Mouse (Mus musculus): ENCODE measurements around the gene Agap3.

The Agap3 gene

DNA sequence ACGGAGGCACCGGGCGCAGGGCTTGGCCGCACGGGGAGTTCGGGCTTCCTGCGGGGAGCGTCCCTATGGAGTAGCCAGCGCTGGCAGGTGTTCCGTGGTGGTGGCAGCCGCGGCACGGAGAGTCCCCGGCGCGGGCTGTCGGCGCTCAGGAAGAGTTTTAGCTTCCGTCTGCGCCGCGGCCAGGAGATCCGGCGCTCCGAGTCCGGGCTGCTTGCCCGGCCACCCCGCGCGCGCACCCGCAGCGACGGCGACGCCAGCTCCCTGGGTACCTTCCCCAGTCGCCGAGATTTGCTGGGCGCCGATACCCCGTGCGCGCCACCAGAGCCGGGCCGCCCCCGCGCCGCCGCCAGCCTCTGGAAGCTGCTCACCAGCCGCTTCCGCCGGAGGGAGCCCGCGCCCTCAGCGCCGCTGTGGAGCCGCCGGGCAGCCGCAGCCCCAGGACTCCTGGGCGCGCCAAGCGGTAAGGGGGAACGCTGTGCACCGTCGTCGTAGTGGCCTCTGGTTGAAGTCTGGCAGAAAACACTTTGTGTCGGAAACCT lies 22.8 kb downstream of the Agap3 start:
- DNase-seq (ENCODE audit: low spot score), result no peak

DNA sequence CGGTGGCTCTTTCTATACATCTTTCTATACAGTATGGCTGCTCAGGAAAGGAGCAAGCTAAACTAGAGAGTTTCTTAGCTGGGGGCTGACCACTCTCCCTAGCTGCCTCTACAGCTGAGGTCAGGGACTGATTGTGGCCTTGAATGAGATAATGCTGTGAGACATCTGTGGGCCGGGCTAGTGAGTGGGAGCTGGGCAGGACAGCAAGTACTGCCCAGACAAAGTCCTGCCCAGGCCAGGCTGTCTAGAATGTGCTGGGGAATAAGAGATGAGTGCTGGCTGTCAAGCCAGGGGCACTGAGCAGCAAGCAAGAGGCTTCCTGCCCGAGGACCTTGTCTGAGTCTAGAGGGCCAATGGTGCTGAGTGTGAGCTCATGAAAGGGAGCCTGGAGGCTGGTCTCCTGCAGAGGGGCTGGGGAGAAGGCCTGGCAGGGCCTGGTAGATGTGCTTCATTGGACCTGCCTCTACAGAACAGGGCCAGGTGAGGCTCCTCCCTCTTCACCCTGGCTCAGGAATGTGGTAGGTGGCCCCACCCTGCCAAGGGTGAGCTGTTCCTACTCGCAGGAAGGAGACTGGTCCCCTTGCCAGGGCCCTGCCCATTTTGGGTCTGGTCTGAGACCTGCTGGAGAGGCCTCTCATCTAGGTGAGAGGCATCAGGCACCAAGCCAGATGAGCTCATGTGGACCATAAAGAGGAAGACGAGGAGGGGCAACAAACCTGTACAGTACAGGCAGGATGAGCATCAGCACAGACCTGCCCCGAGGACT lies 23.7 kb downstream of the Agap3 start:
- peak; percentile 91 for DNase-seq (ENCODE audit: low spot score)

DNA sequence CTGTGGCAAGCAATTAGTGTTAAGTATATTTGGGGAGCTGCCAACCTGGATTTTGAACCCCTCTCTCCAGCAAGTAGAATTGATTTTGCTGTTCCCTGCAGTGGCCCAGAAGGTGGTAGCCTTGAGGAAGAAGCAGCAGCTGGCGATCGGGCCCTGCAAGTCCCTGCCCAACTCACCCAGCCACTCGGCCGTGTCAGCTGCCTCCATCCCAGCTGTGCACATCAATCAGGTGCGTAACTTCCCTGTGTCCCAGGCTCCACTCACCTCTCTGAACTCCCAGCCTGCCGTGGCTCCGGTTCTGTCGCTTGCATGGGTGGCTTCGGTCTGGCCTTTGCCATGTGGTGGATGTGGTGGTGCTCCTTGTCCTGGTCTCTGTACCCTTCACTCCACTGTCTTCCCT lies 25.9 kb downstream of the Agap3 start:
- no peak for DNase-seq (ENCODE audit: low spot score)

DNA sequence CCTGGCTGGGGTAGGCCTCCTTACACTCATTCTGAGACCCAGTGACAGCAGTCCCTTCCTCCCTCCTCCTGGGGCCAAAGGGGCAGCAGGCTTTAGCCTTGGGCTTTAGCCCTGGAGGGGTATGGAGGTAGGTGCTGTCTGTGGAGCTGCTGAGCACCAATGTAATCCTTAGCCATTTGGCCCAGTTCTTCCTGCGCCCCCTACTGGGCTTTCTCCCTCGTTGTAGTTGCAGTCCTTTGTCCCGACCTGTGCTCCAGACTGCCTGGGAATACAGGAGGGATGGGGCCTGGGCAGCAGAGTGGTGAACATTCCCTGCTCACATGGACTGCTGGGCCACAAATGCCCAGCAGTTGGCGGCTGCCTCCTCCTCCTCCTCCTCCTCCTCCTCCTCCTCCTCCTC lies 29.7 kb downstream of the Agap3 start:
- DNase-seq (ENCODE audit: low spot score), result peak; percentile 73

DNA sequence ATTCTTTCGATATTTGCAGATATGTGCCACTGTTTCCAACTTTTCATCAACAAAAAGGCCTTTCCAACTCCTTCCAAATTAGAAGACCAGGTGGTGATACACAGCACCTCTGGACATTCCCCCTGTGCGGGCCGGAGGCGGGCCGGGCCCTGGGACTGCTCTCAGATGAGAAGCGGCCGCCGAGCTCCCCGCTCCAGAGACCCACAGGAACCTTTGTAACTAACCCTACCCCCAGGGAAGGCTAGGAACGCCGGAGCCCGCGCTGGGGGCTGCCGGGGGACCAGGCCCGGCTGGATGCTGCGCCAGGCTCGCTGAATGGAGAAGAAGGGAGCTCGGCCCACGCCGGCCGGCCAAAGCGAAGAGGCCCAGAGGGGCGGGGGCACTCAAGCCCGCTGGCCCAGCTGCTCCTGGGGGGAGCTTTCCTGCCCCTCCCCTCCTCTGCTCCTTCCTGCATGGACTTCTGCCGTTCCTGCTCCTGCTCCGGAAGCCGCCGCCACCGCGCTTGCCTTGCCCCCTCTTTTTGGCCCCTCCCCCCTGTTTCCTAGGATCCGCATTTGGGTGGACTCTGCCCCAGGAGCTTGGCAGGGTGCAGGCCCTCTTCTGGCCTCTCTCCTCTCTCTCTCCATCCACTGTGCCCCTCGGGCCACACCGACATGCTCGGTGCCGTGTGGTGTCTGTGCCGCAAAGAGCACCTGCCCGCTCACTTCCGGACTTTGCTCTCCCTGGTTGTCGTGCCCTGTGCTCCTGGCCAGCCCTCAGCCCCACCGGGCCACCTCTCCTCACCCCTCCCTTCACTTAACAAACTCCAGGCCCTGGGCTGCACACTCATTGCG lies 30.5 kb downstream of the Agap3 start:
- DNase-seq (ENCODE audit: low spot score), result no peak

DNA sequence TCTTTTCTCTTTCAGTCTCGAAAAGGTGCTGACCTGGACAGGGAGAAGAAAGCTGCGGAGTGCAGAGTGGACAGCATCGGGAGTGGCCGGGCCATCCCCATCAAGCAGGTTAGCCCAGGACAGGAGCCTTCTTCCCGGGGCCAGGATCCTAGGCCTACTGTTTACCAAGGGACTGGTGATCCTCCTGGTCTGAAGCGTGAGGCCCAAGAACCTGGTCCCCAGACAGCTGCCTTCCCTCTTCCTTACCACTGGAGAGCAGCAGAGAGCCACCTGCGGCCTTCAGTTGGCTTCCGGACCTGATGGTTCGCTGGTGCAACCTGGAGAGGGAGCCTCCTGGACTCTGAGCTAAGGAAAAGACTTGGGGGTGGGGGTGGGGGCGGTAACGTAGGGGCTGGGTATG lies 31.3 kb downstream of the Agap3 start:
- peak; percentile 72 for DNase-seq (ENCODE audit: low spot score)

DNA sequence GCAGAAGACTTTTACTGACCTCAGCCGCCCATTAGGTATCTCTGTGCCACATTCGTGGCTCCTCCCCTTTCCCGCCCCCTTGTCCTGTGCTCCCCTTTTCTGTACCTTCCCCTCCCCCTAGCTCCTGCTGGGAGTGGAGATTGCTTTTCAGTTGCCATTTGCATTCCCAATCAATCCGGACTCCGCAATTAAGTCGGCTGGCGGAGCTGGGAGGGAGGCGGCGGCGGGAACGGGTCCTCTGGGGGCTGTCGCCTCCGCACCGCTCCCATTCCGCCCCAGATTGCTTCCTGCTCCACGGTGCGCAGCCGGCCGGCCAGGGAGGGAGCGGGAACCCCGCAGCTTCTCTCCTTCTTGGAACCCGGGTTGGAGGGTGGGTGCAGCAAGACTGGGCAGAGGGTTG lies 33.0 kb downstream of the Agap3 start:
- DNase-seq (ENCODE audit: low spot score), result no peak

DNA sequence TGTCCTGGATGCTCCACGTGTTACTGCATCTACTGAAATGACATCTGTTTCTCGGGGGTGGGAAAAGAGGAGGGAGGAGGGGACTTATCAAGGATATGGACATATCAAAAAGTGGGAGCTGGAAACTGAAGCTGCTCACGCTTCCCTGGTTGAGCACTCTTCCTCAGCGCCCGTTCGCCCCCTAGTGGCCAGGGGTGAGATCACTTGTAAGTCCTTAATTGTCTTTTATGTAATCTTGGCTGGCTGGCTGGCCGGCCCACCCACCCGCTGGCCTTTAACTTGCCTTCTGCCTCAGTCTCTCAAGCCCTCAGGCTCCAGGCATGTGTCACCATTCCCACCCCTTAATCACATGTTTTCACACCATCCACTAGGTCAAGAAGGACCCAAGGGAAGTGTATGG lies 34.1 kb downstream of the Agap3 start:
- DNase-seq (ENCODE audit: low spot score), result peak; percentile 89

DNA sequence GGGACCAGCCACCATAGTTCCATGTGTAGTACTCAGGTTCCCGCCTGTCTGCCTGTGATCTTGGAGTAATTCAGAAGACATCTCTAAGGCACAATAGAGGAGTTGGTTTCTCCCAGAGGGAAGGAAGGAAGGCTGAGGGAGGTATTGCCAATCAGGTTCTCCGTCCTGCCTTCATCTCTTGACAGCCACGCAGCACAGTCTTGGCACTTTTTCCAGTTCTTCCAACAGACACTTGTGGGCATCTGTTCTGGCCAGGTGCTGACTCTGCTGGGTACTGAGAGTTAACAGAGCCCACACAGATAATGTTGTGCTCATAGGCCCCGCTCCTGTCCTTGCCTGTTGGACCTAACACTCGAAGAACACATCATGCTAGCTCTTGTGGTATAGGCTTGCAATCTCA lies 34.8 kb downstream of the Agap3 start:
- no peak for DNase-seq (ENCODE audit: low spot score)

DNA sequence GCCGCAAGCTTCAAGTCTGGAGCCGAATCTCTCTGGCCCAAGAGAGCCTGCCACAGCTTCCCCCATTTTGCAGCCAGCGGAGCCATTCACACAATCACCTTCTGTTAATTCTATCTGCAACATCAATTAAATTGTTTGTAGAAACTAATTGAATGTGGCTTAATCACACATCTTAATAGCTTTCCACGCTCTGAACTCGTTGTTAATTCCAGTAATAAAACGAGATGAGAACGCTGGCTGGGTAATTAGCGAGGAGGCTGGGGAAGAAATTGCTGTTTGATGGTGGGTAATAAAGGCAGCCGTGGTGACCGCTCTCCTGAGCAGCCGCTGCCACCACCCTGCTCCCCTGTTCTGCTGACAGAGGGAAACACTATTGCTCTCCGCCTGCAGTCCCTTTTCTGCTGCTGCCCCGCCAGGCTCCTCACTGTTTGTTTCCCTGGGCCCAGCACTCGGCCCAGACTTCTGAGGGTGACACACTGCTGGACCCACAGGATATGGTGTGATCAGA lies 38.5 kb downstream of the Agap3 start:
- DNase-seq (ENCODE audit: low spot score), result no peak

DNA sequence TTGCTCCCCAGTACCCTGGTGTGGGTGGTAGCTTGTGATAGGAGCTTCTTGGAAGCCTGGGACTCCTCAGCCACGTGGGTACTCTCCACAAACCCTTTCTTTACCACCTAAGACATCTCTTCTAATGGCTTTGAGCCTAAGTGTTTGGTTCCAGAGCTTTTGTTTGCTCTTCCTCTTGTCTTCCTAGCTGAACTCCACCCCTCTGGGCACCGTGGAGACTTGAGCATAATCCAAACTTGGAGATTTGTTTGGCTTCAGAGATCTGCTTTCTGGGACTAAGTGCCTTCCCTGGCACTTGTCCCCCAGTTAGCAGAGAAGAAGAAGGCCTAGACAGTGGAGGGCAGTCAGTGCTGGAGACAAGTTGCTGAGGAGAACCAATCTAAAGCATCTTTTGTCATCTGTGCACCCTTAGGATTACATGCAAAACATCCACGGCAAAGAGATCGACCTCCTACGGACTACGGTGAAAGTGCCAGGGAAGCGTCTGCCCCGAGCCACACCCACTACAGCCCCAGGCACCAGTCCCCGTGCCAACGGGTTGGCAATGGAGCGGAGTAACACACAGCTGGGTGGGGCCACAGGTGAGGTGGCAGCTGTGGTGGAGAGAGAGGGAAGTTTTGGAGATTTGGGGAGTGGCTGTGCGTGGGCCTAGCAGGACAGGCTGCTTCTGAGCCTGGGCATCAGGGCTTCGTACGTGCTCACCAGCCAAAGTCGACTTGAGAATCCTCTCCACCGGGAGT lies 40.7 kb downstream of the Agap3 start:
- no peak for DNase-seq (ENCODE audit: low spot score)

DNA sequence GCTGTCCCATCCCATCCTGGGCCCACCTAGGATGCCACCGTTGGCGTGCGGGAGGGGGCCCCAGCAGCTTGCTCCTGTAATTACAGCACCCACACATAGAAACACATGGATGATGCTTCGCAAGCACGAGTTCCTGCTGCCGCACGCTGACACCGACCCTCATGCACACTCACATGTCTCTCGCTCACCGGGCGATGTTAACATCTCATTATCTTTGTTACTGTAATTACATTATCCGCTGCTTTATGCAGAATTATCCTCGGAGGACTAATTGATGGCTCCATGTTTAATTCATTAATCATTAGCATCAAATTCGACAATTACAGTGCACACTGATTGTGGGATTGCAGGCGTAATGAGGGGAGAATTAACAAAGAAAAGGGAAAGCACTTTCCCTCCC lies 43.0 kb downstream of the Agap3 start:
- no peak for DNase-seq (ENCODE audit: low spot score)

DNA sequence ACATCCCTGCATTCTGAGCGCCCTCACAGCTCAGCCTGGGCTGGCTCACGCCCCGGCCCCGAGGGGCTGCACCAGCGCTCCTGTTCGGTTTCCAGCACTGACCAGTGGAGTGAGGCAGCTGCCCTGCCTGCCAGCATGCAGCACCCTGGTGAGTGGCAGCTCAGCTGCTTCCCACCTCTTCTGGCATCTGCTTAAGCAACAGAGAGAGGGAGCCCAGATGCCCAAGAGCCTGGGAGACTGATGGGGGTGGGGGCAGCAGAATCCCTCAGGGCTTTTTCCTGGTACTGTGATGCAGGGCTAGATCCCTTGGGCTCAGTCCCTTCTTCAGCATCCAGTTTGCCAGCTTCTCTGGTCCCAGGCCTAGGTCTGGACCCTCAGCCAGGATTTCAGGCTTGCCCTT lies 44.8 kb downstream of the Agap3 start:
- DNase-seq (ENCODE audit: low spot score), result no peak

DNA sequence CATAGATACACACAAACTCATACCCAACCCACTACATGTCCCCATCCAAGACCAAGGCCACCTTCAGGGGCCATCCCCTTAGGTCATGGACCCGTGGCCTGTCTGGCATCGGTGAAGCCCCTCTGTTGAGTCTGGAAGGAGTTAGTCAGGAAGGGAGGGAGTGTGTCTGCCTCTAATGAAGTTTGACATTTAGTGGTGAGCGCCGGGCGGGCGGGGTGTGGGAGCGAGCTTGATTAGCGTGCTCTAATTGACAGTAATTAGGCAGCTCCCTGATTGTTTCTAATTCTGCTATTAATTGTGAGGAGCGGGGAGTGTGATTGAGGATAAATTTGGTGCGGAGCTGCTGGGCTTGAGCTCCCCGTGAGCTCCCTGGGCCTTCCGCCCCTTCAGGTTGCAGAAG lies 45.5 kb downstream of the Agap3 start:
- no peak for DNase-seq (ENCODE audit: low spot score)

DNA sequence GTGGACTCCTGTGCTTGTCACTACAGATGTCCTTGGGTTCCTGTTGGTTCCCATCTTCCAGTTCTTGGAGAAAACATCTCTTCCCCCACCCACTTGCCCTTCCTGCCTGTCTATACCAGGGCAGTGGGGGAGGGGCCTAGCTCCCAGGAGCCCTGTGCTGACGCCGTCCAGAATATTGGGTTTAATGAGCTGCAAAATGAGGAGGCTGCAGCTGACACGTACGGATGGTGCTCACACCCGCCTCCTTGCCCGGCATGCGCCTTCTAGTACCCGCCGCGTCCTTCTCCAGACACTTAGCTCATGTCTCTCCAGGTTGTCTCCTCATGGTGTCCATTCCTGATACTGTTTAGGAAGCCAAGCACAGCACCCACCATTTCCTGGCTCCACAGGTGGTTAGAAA lies 47.1 kb downstream of the Agap3 start:
- no peak for DNase-seq (ENCODE audit: low spot score)

DNA sequence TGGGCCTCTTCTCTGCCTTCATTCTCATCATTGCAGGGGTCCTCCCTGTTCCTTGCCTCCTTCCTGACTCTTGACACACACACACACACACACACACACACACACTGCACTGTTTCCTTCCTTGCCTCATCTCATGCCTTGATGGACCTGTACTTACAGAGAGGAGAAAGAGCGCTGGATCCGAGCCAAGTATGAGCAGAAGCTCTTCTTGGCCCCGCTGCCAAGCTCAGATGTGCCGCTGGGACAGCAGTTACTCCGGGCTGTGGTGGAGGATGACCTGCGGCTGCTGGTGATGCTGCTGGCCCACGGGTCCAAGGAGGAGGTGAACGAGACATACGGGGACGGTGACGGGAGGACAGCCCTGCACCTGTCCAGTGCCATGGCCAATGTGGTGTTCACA lies 48.9 kb downstream of the Agap3 start:
- DNase-seq (ENCODE audit: low spot score), result no peak

DNA sequence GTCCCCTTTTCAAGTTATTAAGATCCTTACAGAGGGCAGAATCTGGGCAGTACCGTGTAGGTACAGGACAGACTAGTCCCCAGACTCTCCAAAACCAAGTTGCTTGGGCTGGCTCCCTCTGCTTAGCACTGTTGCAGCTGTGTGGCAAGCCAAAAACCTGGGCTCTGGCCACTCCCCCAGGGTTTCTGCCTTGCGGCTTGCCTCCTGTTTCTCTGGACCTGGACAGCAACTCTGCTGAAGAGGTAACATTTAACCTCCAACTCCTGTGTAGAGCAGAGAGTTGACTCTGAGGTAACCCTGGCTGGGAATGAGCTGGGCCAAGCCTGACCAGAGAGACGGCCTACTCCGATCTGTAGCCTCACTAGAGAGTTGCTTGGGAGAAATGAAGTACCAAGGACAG lies 50.8 kb downstream of the Agap3 start:
- no peak for DNase-seq (ENCODE audit: low spot score)

DNA sequence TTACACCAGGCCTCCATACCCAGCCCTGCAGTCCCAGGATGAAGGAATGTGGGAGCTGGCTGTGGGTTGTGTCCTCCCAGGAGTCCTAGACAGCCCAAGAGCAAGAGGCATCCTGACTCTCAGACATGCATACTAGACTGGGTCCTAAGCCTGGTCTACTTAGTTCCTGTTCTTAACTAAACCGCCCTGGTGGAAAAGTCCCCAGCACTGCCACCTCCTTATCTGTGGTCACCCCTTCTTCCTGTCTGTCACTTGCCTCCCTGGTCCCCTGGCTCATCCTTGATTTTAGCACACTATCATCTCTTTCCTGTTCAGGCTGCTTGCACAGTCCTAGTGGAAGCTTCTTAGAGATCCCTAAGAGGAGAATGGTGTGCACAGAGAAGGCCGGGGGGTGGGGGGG lies 53.5 kb downstream of the Agap3 start:
- no peak for DNase-seq (ENCODE audit: low spot score)

DNA sequence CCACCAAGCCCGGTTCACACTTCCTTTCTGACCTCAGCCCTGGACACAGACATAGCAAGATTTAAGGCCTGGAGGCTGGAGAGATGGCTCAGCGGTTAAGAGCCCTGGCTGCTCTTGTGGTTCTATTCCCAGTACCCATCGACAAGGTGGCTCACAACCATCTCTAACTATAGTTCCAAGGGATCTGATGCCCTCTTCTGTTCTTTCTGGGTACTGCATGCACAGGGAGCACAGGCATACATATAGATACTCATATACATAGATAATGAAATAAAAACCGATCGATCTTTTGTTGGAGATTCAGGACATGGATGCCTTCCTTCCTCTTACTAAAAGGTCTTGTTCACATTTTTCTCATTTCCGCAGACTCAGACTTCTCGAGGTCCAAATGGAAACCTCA lies 56.4 kb downstream of the Agap3 start:
- DNase-seq (ENCODE audit: low spot score), result no peak

DNA sequence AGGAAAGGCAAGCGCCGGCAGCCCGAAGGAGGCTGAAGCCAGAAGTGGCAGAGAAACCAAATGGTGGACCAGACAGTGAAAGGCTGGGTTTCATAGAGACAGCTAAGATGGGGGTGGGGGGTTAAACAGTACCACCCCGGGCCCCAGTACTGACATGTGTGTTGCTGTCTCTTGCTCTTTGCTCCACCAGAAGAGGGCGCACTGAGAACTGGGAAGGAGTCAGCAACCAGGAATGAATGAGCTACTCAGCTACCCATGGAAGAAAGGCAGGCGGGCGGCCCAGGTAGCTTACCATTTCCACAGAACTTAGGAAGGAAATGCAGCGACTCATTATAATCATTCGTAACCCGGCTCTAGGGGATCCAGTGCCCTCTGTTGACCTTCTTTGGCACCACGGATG lies 58.7 kb downstream of the Agap3 start:
- DNase-seq (ENCODE audit: low spot score), result peak; percentile 61

DNA sequence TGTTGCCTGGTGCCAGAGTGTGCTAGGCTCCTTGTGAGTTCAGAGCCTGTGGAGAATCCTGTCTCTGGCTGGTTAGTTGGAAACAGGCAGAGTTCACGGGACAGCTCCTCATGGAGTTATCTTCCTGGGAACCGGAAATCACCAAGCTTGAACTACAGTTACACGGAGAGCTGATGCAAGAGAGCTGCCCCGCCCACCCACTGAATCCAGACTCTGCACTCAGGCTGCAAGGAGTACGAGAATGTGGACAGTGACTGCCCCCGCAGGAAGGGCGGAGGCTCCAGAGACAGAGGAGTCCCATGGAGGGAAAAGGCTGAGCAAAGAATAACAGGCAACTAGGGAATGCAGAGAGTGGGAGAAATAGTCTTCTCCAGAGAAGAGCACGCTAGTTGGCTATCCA lies 60.3 kb downstream of the Agap3 start:
- peak; percentile 62 for DNase-seq (ENCODE audit: low spot score)

DNA sequence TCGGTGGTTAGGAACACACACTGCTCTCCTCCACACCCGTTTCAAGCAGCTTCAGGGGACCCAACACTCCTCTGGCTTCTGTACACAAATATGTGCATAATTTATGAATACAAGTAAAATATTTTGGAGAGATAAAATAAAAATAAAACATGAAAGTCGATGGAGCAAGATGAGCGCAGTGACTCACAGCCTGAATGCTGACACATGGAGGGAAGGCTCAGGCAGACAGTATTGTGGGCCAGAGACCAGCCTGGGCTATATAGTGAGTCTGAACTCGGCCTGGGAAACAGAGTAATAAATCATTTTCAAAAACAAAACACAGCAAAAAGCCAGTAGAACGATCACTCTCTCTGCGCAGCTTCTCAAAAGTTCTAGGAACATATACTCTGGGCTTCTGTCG lies 69.4 kb downstream of the Agap3 start:
- DNase-seq (ENCODE audit: low spot score), result peak; percentile 33
